Mouse (Mus musculus) testis, adult 2 months (tissue): Measurements from ENCODE around the gene Txn2. TPM values are rescaled to one million over a fixed set of nuclear protein-coding genes. Genes with fewer than 3 reads are reported as not detected.

ENCODE experiments used
- H3K27ac ChIP-seq: fragments of 200-500 bp; 2 replicates; pipeline ENCODE4 v1.5.1; 2012; ENCODE audit warnings: low read depth, low read length; ENCODE audit not compliant: control insufficient read depth, insufficient read depth
- H3K27me3 ChIP-seq: fragments of 200-500 bp; 2 replicates; pipeline ENCODE4 v1.6.1; 2012; ENCODE audit warnings: mild to moderate bottlenecking, low read length, moderate library complexity; ENCODE audit not compliant: control insufficient read depth, insufficient read depth
- H3K36me3 ChIP-seq: fragments of 200-500 bp; 2 replicates; pipeline ENCODE4 v1.6.1; 2012; ENCODE audit warnings: mild to moderate bottlenecking, low read length; ENCODE audit not compliant: control insufficient read depth, insufficient read depth
- H3K4me1 ChIP-seq: fragments of 200-500 bp; 2 replicates; pipeline ENCODE4 v1.6.1; 2012; ENCODE audit warnings: low read length; ENCODE audit not compliant: control insufficient read depth, insufficient read depth
- H3K4me3 ChIP-seq: fragments of 200-500 bp; 2 replicates; pipeline ENCODE4 v1.5.1; 2012; ENCODE audit warnings: low read depth, mild to moderate bottlenecking, low read length, moderate library complexity, mixed read lengths; ENCODE audit not compliant: control insufficient read depth
- CTCF ChIP-seq: fragments of 200-500 bp; IDR thresholded peaks from 2 replicates; pipeline ENCODE4 v1.5.1; 2012; ENCODE audit warnings: low read depth, mild to moderate bottlenecking, inconsistent platforms, low read length, moderate library complexity; ENCODE audit not compliant: control insufficient read depth, insufficient read depth, insufficient replicate concordance
- POLR2A ChIP-seq: fragments of 200-500 bp; IDR thresholded peaks from 2 replicates; pipeline ENCODE4 v1.6.1; 2012; ENCODE audit warnings: low read depth, mild to moderate bottlenecking, inconsistent platforms, low read length, moderate library complexity; ENCODE audit not compliant: control insufficient read depth
- polyA plus RNA-seq: library from polyadenylated mRNA; depleted of rRNA; stranded (reverse); fragments of >200 nt; gene quantifications from 2 replicates; pipeline ENCODE4 v1.2.3, GENCODE M21; 2012

Txn2 gene
- polyA plus RNA-seq, 1 experiment, result 133 TPM

- TF ChIP-seq CTCF, result no peak
- no peak for TF ChIP-seq POLR2A
- Histone ChIP-seq H3K4me3 (no peak overlapping the region), H3K27me3 (no peaks in the 10 kb centered on the region), H3K27ac (no peak overlapping the region), H3K36me3 (no peaks in the 10 kb centered on the region; the same call in 1 of the 2 replicates), H3K4me1 (peaks cover 5% of the 10 kb centered on the region)
Observed at GRCm38 (mm10) chr15:77923267-77924035, 5.4 kb downstream of the Txn2 start.

- no peak for TF ChIP-seq POLR2A
- no peak for TF ChIP-seq CTCF
- Histone ChIP-seq H3K4me1 (peaks cover 2% of the 10 kb centered on the region; the same call in 1 of the 2 replicates), H3K27me3 (no peaks in the 10 kb centered on the region), H3K36me3 (no peaks in the 10 kb centered on the region; the same call in 1 of the 2 replicates), H3K4me3 (no peak overlapping the region), H3K27ac (no peak overlapping the region)
Observed at GRCm38 (mm10) chr15:77922710-77923109, 6.1 kb downstream of the Txn2 start.

GRCm38 (mm10) chr15:77921636-77922035, 7.2 kb downstream of the Txn2 start:
- H3K27me3 ChIP-seq, result no peaks in the 10 kb centered on the region
- no peak overlapping the region for H3K27ac ChIP-seq
- no peak for TF ChIP-seq POLR2A
- TF ChIP-seq CTCF, result no peak
- no peaks in the 10 kb centered on the region for H3K36me3 ChIP-seq
- no peak overlapping the region for H3K4me3 ChIP-seq
- H3K4me1 ChIP-seq, result no peaks in the 10 kb centered on the region

- no peaks in the 10 kb centered on the region for H3K4me1 ChIP-seq
- H3K4me3 ChIP-seq, result no peak overlapping the region
- TF ChIP-seq POLR2A (no peak), CTCF (no peak)
- no peaks in the 10 kb centered on the region for H3K27me3 ChIP-seq
- H3K27ac ChIP-seq, result no peak overlapping the region
- H3K36me3 ChIP-seq, result no peaks in the 10 kb centered on the region
Observed at GRCm38 (mm10) chr15:77920511-77921462, 8.0 kb downstream of the Txn2 start.

- H3K27ac ChIP-seq, result no peak overlapping the region
- no peaks in the 10 kb centered on the region for H3K27me3 ChIP-seq
- H3K4me1 ChIP-seq, result no peaks in the 10 kb centered on the region
- no peak for TF ChIP-seq CTCF
- no peak for TF ChIP-seq POLR2A
- no peaks in the 10 kb centered on the region for H3K36me3 ChIP-seq
- no peak overlapping the region for H3K4me3 ChIP-seq
Observed at GRCm38 (mm10) chr15:77919441-77919840, 9.4 kb downstream of the Txn2 start.

DNA sequence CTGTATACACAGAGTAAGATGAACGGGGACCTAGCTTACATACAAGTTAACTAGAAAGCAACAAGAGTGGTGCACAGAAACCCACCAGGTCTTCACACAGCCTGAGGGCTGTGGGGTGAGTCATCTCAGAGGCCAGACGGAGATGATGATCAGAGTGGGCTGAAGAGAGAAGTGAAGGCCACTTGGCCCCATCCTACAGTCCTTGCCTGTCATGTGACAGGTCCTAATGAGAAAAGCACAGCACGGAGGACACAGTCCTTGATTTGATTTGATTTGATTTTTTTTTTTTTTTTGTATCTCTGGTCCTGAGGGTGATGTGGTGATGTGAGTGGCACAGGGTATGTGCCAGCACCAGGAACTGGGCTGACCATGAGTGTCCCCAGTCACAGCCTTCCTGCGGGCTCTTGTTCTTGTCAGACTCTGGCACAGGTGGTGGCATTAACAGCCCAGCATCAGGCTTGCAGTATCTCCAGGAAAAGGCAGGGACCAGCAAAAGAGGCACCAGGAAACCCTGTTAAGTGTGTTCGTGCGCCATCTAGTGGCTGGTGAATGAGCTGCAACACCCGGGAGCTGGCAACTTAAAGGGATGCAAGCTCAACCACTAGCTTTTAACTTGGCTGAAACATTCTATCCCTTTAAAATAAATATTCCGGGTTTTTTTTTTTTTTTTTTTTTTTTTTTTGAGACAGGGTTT, 11.8 kb downstream of the Txn2 start:
- no peak overlapping the region for H3K4me3 ChIP-seq
- H3K27ac ChIP-seq, result no peak overlapping the region
- no peaks in the 10 kb centered on the region for H3K27me3 ChIP-seq
- no peaks in the 10 kb centered on the region for H3K4me1 ChIP-seq
- TF ChIP-seq POLR2A, result no peak
- peak; percentile 82; the same call in 1 of the 2 replicates for TF ChIP-seq CTCF
- no peaks in the 10 kb centered on the region for H3K36me3 ChIP-seq

DNA sequence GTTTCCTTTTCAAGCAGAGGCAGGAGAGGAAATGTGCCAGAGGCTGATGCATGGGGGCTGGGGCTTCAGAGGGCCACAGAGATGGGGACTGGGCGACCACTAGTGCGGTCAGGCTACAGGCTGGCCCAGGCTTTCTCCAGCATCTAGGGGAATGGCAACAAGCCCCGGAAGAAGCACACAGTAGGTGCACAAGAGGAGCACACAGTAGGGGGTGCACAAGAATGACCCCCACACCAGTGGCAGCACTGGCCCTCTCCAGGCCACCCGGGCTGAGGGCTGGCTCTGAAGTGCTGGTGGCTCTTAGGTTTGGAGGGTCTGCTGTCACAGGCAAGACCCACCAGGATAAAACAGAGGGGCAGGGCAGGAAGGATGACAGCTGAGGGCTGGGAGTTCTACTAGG, 13.5 kb downstream of the Txn2 start:
- no peak for TF ChIP-seq CTCF
- TF ChIP-seq POLR2A, result no peak
- Histone ChIP-seq H3K27ac (no peak overlapping the region), H3K36me3 (no peaks in the 10 kb centered on the region), H3K27me3 (no peaks in the 10 kb centered on the region), H3K4me3 (no peak overlapping the region), H3K4me1 (no peaks in the 10 kb centered on the region)
